Mouse (Mus musculus) left cerebral cortex, postnatal 10 days (tissue): ENCODE data around the gene Tas2r104. TPM values are rescaled to one million over a fixed set of nuclear protein-coding genes. Genes with fewer than 3 reads are reported as not detected.

ENCODE experiments used
- DNase-seq, 2 experiments: peaks; one replicate each; pipeline ENCODE4 v3.0.0; 2021 to 2022; ENCODE audit warnings: low spot score in 2 of 2, mixed read lengths in 1 of 2; ENCODE audit errors: extremely low spot score in 1 of 2
- intact Hi-C: fragments of 180-260 bp; cut with DNase I; formaldehyde crosslinking; loops from one replicate; pipeline ENCODE4 v1.15.1; 2025
- total RNA-seq, 2 experiments: library from RNA; stranded (reverse); gene quantifications; 2 replicates each; pipeline ENCODE4 v1.2.3; 2021

Tas2r104 gene
- not detected for total RNA-seq

- intact Hi-C loops: no loop called here
These were observed at the start of gene Tas2r104 for GRCm38 (mm10) chr6:131685644-131686043. Tas2r104 (minus strand) TSS chr6:131685744.

GRCm38 (mm10) chr6:131712803-131713202 is 27.3 kb upstream of the Tas2r104 start:
- intact Hi-C loops: no loop called here
- DNase-seq: no peak

More at GRCm38 (mm10) chr6:131685644-131686043, at the start of gene Tas2r104:
- no peak for DNase-seq

GRCm38 (mm10) chr6:131689963-131690362 is 4.4 kb upstream of the Tas2r104 start, which contains the start of gene Tas2r114:
Tas2r114 (minus strand) TSS chr6:131690063.
- intact Hi-C loops: no loop called here
- DNase-seq: no peak

DNA sequence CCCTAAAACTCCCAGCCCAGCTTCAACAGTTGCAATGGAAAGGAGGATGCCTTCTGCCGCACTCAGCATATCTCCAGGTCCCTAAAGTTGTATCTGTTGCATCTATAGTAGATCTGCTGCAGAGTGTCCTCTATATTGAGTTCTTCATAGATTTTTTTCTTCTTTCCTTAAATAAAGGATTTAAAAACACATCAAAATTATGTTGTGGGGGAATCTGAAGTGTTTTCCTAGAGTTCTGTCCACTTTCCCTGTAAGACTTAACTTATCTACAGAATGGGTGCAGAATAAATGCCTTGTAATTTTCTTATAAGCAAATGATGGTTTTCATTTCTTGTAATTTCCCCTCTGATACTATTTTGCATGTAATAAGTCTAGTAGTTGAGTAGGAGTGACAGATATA is 1.9 kb upstream of the Tas2r104 start, which contains the start of gene Tas2r105:
Gene Tas2r105, minus strand, starts transcription at position 101 of the 400 bp plus-strand sequence.
- no peak for DNase-seq
- intact Hi-C loops: no loop called here

- no peak for DNase-seq
- intact Hi-C loops: no loop called here
These were observed 6.8 kb downstream of the Tas2r104 start, which contains the start of gene Tas2r106 for GRCm38 (mm10) chr6:131678786-131679185. Tas2r106 (minus strand) TSS chr6:131678886.

DNA sequence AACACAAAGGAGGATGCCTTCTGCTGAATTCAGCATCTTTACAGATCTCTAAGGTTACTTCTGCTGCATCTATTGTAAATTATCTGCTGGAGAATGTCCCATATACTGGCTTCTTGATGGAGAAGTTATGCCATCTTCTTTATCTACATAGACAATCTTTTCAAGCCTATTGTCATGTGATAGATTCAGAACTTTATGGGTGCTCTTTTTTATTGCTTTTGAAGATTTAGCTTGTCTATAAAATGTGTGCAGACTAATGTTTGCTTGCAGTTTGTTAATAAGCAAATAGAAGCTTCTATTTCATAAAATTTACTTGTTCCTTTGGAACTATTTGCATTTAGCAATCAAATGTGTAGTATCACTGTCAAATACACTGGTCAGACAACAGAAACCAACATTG is 25.5 kb downstream of the Tas2r104 start, which contains the start of gene Tas2r107:
Gene Tas2r107, minus strand, starts transcription at position 101 of the 400 bp plus-strand sequence.
- intact Hi-C loops: no loop called here
- no peak for DNase-seq

Other genes with a start within 250 kb of the Tas2r104 start
- not detected for gene 5430401F13Rik, start 199.3 kb downstream of the Tas2r104 start, total RNA-seq
- gene Gm6619, start 199.3 kb downstream of the Tas2r104 start, total RNA-seq: not detected
- not detected for gene Tas2r130, start 54.8 kb downstream of the Tas2r104 start, total RNA-seq
- gene Tas2r107, start 25.6 kb downstream of the Tas2r104 start, total RNA-seq: not detected
- not detected for gene Tas2r106, start 6.9 kb downstream of the Tas2r104 start, total RNA-seq
- not detected for gene Tas2r105, start 1.8 kb upstream of the Tas2r104 start, total RNA-seq
- gene Tas2r114, start 4.3 kb upstream of the Tas2r104 start, total RNA-seq: not detected